Mouse (Mus musculus): Measurements from ENCODE around the gene Slc7a7.
"Not testable (repeated sequence)": the region's sequence is repeated elsewhere in the genome, so short reads cannot be mapped to it uniquely, and the experiment has no call there.

Gene Slc7a7

GRCm38 (mm10) chr14:54381816-54382215, 35.8 kb downstream of the Slc7a7 start:
- in situ Hi-C loops (cut with MseI, MboI) = no loop called here

- in situ Hi-C loops (cut with MseI, MboI) = no loop called here
These were observed 37.0 kb downstream of the Slc7a7 start for GRCm38 (mm10) chr14:54380616-54381015.

- in situ Hi-C loops (cut with MseI, MboI) = loop anchor here in 1 of 2 experiments (5.0 kb wide), 1 partner anchor 33 kb away; no protein-coding TSS in a partner anchor
These were observed 38.0 kb downstream of the Slc7a7 start for GRCm38 (mm10) chr14:54379571-54379970.

GRCm38 (mm10) chr14:54377166-54377565, 40.4 kb downstream of the Slc7a7 start:
- in situ Hi-C loops (cut with MseI, MboI) = loop anchor here in 1 of 2 experiments (5.0 kb wide), 1 partner anchor 35 kb away; no protein-coding TSS in a partner anchor

- in situ Hi-C loops (cut with MseI, MboI) = loop anchor here in 1 of 2 experiments (5.0 kb wide), 1 partner anchor 36 kb away; no protein-coding TSS in a partner anchor
These were observed 41.7 kb downstream of the Slc7a7 start for GRCm38 (mm10) chr14:54375916-54376315.

- in situ Hi-C loops (cut with MseI, MboI) = no loop called here
These were observed 44.7 kb downstream of the Slc7a7 start for GRCm38 (mm10) chr14:54372923-54373322.

GRCm38 (mm10) chr14:54371460-54371859, 46.1 kb downstream of the Slc7a7 start:
- in situ Hi-C loops (cut with MseI, MboI) = no loop called here

- in situ Hi-C loops (cut with MseI, MboI) = no loop called here
These were observed 47.0 kb downstream of the Slc7a7 start for GRCm38 (mm10) chr14:54370595-54370994.

GRCm38 (mm10) chr14:54369372-54369771, 48.2 kb downstream of the Slc7a7 start:
- in situ Hi-C loops (cut with MseI, MboI) = no loop called here

GRCm38 (mm10) chr14:54367429-54368060, 50.0 kb downstream of the Slc7a7 start:
- in situ Hi-C loops (cut with MseI, MboI) = no loop called here

GRCm38 (mm10) chr14:54366581-54366980, 51.0 kb downstream of the Slc7a7 start:
- in situ Hi-C loops (cut with MseI, MboI) = no loop called here

- in situ Hi-C loops (cut with MseI, MboI) = no loop called here
These were observed 52.4 kb downstream of the Slc7a7 start for GRCm38 (mm10) chr14:54365026-54365645.

GRCm38 (mm10) chr14:54363156-54363555, 54.4 kb downstream of the Slc7a7 start:
- in situ Hi-C loops (cut with MseI, MboI) = no loop called here

- in situ Hi-C loops (cut with MseI, MboI) = no loop called here
These were observed 56.8 kb downstream of the Slc7a7 start, which contains the start of gene Oxa1l for GRCm38 (mm10) chr14:54360577-54361340. TSS of gene Oxa1l (plus strand) at chr14:54360834.

- in situ Hi-C loops (cut with MseI, MboI) = no loop called here
These were observed 63.2 kb downstream of the Slc7a7 start for GRCm38 (mm10) chr14:54354406-54354805.

GRCm38 (mm10) chr14:54352314-54352713, 65.3 kb downstream of the Slc7a7 start:
- in situ Hi-C loops (cut with MseI, MboI) = no loop called here

- in situ Hi-C loops (cut with MseI, MboI) = not testable (repeated sequence)
These were observed 66.6 kb downstream of the Slc7a7 start for GRCm38 (mm10) chr14:54350773-54351541.

GRCm38 (mm10) chr14:54341807-54342206, 75.8 kb downstream of the Slc7a7 start:
- in situ Hi-C loops (cut with MseI, MboI) = loop anchor here (25.0 kb wide), 1 partner anchor 280 kb away; no protein-coding TSS in a partner anchor

GRCm38 (mm10) chr14:54340836-54341235, 76.7 kb downstream of the Slc7a7 start:
- in situ Hi-C loops (cut with MseI, MboI) = loop anchor here (25.0 kb wide), 1 partner anchor 279 kb away; no protein-coding TSS in a partner anchor

GRCm38 (mm10) chr14:54333452-54334189, 84.0 kb downstream of the Slc7a7 start:
- in situ Hi-C loops (cut with MseI, MboI) = loop anchor here (10.0 to 25.0 kb wide), 2 partner anchors 89 to 271 kb away; no protein-coding TSS in a partner anchor

Data from mouse trophoblast stem cell (cell line).